Mouse (Mus musculus) myocyte (in vitro differentiated cells): ENCODE data around the gene Rheb. TPM values are rescaled to one million over a fixed set of nuclear protein-coding genes. Genes with fewer than 3 reads are reported as not detected.
A peak's percentile ranks its signal among the peaks of the same experiment; 100 is the strongest.
"Not testable (repeated sequence)": the region's sequence is repeated elsewhere in the genome, so short reads cannot be mapped to it uniquely, and the experiment has no call there.

ENCODE experiments used
- H3K27me3 ChIP-seq: one replicate; pipeline ENCODE4 v1.6.1; 2011; ENCODE audit not compliant: control insufficient read depth, insufficient read depth, insufficient read length
- H3K36me3 ChIP-seq: one replicate; pipeline ENCODE4 v1.6.1; 2011; ENCODE audit not compliant: control insufficient read depth, insufficient read depth
- H3K4me2 ChIP-seq: one replicate; pipeline ENCODE4 v1.6.1; 2011; ENCODE audit warnings: low read depth, control low read depth
- H3K4me3 ChIP-seq: one replicate; pipeline ENCODE4 v1.5.1; 2011; ENCODE audit warnings: mild to moderate bottlenecking, control low read depth, moderate library complexity
- H3K79me2 ChIP-seq: one replicate; pipeline ENCODE4 v1.6.1; 2011; ENCODE audit not compliant: control insufficient read depth, insufficient read depth
- H3ac ChIP-seq: one replicate; pipeline ENCODE4 v1.6.1; 2011; ENCODE audit not compliant: control insufficient read depth, insufficient read length
- CEBPB ChIP-seq: IDR thresholded peaks from 2 replicates; pipeline ENCODE4 v1.6.1; 2011; ENCODE audit warnings: mild to moderate bottlenecking, moderate library complexity; ENCODE audit not compliant: poor library complexity, insufficient read depth, severe bottlenecking
- E2F4 ChIP-seq: IDR thresholded peaks from one replicate; pipeline ENCODE4 v1.6.1; 2011; ENCODE audit warnings: mild to moderate bottlenecking, control low read depth, moderate library complexity; ENCODE audit not compliant: insufficient read depth
- MAX ChIP-seq: IDR thresholded peaks from one replicate; pipeline ENCODE4 v1.6.1; 2011; ENCODE audit warnings: low read depth, mild to moderate bottlenecking, control low read depth
- MYOD1 ChIP-seq, 3 experiments: IDR thresholded peaks; one replicate each; pipeline ENCODE4 v1.6.1; 2011; ENCODE audit warnings: control low read depth in 2 of 3, low read depth in 2 of 3, mild to moderate bottlenecking in 2 of 3, moderate library complexity in 1 of 3; ENCODE audit not compliant: insufficient read length in 2 of 3, control insufficient read depth in 1 of 3
- MYOG ChIP-seq, 3 experiments: IDR thresholded peaks; one replicate each; pipeline ENCODE4 v1.6.1; 2011; ENCODE audit warnings: control low read depth in 2 of 3, low read depth in 2 of 3, mild to moderate bottlenecking in 2 of 3; ENCODE audit not compliant: insufficient read length in 2 of 3, control insufficient read depth in 1 of 3, insufficient read depth in 1 of 3
- POLR2A ChIP-seq: IDR thresholded peaks from one replicate; pipeline ENCODE4 v1.6.1; 2011; ENCODE audit warnings: low read depth, mild to moderate bottlenecking, control low read depth, moderate library complexity; ENCODE audit not compliant: insufficient read length
- POLR2AphosphoS2 ChIP-seq: IDR thresholded peaks from one replicate; pipeline ENCODE4 v1.6.1; 2011; ENCODE audit warnings: low read depth, control low read depth; ENCODE audit not compliant: insufficient read length
- REST ChIP-seq: IDR thresholded peaks from one replicate; pipeline ENCODE4 v1.6.1; 2011; ENCODE audit warnings: mild to moderate bottlenecking, control low read depth, moderate library complexity; ENCODE audit not compliant: insufficient read depth, insufficient read length
- SRF ChIP-seq: IDR thresholded peaks from one replicate; pipeline ENCODE4 v1.6.1; 2011; ENCODE audit warnings: low read depth; ENCODE audit not compliant: control insufficient read depth, insufficient read length
- TCF12 ChIP-seq: IDR thresholded peaks from one replicate; pipeline ENCODE4 v1.6.1; 2011; ENCODE audit warnings: mild to moderate bottlenecking, control low read depth; ENCODE audit not compliant: poor library complexity, insufficient read depth, severe bottlenecking
- TCF3 ChIP-seq: IDR thresholded peaks from one replicate; pipeline ENCODE4 v1.6.1; 2011; ENCODE audit warnings: low read depth, control low read depth; ENCODE audit not compliant: insufficient read length
- USF1 ChIP-seq: IDR thresholded peaks from one replicate; pipeline ENCODE4 v1.6.1; 2011; ENCODE audit warnings: low read depth, mild to moderate bottlenecking, control low read depth, moderate library complexity
- polyA plus RNA-seq: library from polyadenylated mRNA; unstranded; fragments of >200 nt; fragmentation: generic; extraction: Trizol; gene quantifications from one replicate; pipeline ENCODE4 v1.2.1, GENCODE M21; 2012; ENCODE audit warnings: missing spikeins

The Rheb gene
- polyA plus RNA-seq, 1 experiment, result 64.4 TPM

DNA sequence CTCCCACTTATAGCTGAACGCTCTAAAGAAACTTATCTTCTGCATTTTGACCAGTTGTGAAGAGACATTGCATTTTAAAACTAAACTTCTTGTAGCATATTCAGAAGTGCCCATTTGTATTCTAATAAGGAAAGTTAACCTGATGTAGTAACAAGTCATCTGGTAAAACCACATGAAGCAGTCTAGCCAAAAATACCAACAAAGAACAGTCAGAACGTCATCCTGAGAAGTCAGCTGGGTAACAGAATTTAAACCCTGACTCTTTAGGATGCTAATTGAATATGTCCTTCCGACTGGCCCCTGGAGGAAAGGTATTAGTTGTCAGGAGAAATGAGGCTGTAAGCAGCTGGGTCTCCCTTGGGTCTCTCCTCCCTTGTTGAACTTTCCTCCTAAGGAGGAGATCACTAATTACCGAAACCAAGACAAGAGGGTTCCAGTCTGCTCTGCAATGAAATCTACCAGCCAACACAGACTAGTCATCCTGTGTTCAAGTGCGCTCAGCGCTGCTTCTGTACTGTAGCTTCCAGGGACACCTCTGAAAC lies 18.5 kb downstream of the Rheb start:
- H3K79me2 ChIP-seq, result peaks cover 99% of the 10 kb centered on the region
- H3K36me3 ChIP-seq, result no peaks in the 10 kb centered on the region
- no peak overlapping the region for H3K4me3 ChIP-seq
- H3ac ChIP-seq, result no peak overlapping the region
- H3K4me2 ChIP-seq, result peak overlapping the region; percentile 12
- no peaks in the 10 kb centered on the region for H3K27me3 ChIP-seq
- TF ChIP-seq TCF12 (no peak), POLR2A (no peak), MYOG (IDR thresholded peaks at IDR 0.05; ENCODE audit: control insufficient read depth in 1 of 3, insufficient read depth in 1 of 3, insufficient read length in 2 of 3, low read depth in 2 of 3) (no peak), E2F4 (no peak), MYOD1 (IDR thresholded peaks at IDR 0.05; ENCODE audit: control insufficient read depth in 1 of 3, insufficient read length in 2 of 3, low read depth in 2 of 3) (no peak), REST (no peak), MAX (no peak), USF1 (no peak), POLR2AphosphoS2 (no peak), SRF (no peak), TCF3 (no peak), CEBPB (no peak)

DNA sequence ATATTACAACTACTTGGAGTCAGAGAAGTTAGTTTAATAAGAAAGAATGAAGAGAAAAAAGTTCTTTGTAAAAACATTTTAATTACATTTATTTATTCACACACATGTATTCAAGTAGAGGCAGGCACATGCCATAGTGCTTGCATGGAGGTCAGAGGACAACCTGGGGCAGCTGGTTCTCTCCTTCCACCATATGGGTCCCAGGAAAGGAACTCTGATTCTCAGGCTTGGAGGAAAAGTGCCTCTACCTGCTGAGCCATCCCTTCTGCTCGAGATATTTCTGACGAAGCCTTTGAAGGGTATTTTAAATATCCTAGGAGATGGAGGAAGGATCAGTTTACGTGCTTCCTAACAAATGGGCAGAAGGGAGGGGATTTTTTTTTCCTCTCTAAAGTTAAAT lies 19.6 kb downstream of the Rheb start:
- no peak overlapping the region for H3ac ChIP-seq
- no peaks in the 10 kb centered on the region for H3K36me3 ChIP-seq
- no peak for TF ChIP-seq MYOD1 (IDR thresholded peaks at IDR 0.05; ENCODE audit: control insufficient read depth in 1 of 3, insufficient read length in 2 of 3, low read depth in 2 of 3)
- TF ChIP-seq REST, result no peak
- no peak for TF ChIP-seq POLR2AphosphoS2
- TF ChIP-seq E2F4, result no peak
- no peak for TF ChIP-seq MAX
- TF ChIP-seq TCF12, result no peak
- no peak for TF ChIP-seq MYOG (IDR thresholded peaks at IDR 0.05; ENCODE audit: control insufficient read depth in 1 of 3, insufficient read depth in 1 of 3, insufficient read length in 2 of 3, low read depth in 2 of 3)
- TF ChIP-seq TCF3, result no peak
- no peak for TF ChIP-seq USF1
- no peak for TF ChIP-seq SRF
- TF ChIP-seq CEBPB, result no peak
- no peak for TF ChIP-seq POLR2A
- no peaks in the 10 kb centered on the region for H3K27me3 ChIP-seq
- H3K79me2 ChIP-seq, result peaks cover 99% of the 10 kb centered on the region
- H3K4me3 ChIP-seq, result no peak overlapping the region
- no peak overlapping the region for H3K4me2 ChIP-seq

DNA sequence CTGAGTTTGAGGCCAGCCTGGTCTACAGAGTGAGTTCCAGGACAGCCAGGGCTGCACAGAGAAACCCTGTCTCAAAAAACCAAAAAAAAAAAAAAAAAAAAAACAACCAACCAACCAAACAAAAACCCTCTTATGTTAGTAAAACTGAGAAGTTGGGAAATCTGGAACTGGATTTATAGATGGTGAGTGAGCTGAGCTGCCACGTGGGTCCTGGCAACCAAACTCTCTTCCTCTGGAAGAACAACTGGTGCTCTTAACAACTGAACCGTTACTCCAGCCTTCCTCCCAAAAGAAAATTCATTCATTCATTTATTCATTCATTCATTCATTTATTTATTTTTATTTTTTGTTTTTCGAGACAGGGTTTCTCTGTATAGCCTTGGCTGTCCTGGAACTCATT lies 20.2 kb downstream of the Rheb start:
- not testable (repeated sequence) for H3ac ChIP-seq, H3K27me3 ChIP-seq, H3K36me3 ChIP-seq, H3K4me3 ChIP-seq
- Histone ChIP-seq H3K79me2 (peaks cover 99% of the 10 kb centered on the region), H3K4me2 (peak overlapping the region; percentile 35)

DNA sequence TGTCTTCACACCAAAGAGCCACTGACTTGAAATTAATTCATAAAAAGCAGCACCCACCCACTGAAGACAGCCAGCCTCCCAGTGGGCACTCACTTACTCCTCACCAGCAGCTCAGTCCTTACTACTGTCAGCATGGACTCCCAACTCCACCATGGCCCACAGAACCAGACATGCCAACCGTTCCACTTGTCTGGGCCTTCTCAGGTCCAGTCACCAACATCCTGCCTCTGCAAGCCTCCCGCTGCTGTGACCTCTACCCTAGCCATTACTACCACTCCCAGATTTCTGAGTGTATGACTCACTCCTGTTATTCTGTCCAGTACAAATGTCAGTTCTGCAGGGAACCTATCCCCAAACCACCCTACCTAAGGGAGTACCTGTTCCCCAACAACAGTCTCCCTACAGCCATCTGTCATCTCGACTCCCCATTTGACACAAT lies 21.0 kb downstream of the Rheb start:
- no peak for TF ChIP-seq REST
- TF ChIP-seq POLR2AphosphoS2, result peak; percentile 18
- no peaks in the 10 kb centered on the region for H3K27me3 ChIP-seq
- H3K36me3 ChIP-seq, result no peaks in the 10 kb centered on the region
- H3K4me3 ChIP-seq, result no peak overlapping the region
- no peak overlapping the region for H3ac ChIP-seq
- peak overlapping the region; percentile 35 for H3K4me2 ChIP-seq
- H3K79me2 ChIP-seq, result peaks cover 98% of the 10 kb centered on the region

DNA sequence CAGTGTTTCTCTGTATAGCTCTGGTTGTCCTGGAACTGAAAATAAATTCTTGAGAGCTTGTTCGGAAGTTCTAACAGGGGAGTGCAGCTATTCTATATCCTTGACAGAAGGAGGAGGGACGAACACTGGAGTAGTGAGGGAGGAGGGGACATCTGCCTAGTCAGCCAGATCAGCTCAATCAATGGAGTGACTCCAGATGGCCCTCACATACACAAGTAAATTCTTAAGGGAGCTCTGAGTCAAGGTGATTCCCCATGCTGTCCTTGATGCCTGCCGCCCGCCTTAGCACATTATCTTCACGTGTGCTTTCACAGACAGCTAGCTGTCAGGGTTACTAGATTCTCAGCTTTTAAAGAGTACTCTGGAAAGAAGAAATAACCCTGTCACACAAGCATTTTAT lies 21.8 kb downstream of the Rheb start:
- no peak overlapping the region for H3ac ChIP-seq
- peaks cover 6% of the 10 kb centered on the region for H3K36me3 ChIP-seq
- no peaks in the 10 kb centered on the region for H3K27me3 ChIP-seq
- H3K4me2 ChIP-seq, result no peak overlapping the region
- TF ChIP-seq POLR2AphosphoS2 (no peak), REST (no peak), E2F4 (no peak), POLR2A (no peak), USF1 (no peak), TCF3 (no peak), MYOG (IDR thresholded peaks at IDR 0.05; ENCODE audit: control insufficient read depth in 1 of 3, insufficient read depth in 1 of 3, insufficient read length in 2 of 3, low read depth in 2 of 3) (no peak), MYOD1 (IDR thresholded peaks at IDR 0.05; ENCODE audit: control insufficient read depth in 1 of 3, insufficient read length in 2 of 3, low read depth in 2 of 3) (no peak), CEBPB (no peak), TCF12 (no peak), MAX (no peak)
- H3K79me2 ChIP-seq, result peaks cover 96% of the 10 kb centered on the region
- H3K4me3 ChIP-seq, result no peak overlapping the region
